Mouse (Mus musculus) left cerebral cortex, postnatal 14 days (tissue): Measurements from ENCODE around the gene Cgnl1. TPM values are rescaled to one million over a fixed set of nuclear protein-coding genes. Genes with fewer than 3 reads are reported as not detected.
A peak's percentile ranks its signal among the peaks of the same experiment; 100 is the strongest.

Experiments used
- DNase-seq, 2 experiments: peaks; one replicate each; pipeline ENCODE4 v3.0.0; 2021 to 2022; ENCODE audit warnings: low spot score in 2 of 2, mixed read lengths in 1 of 2
- intact Hi-C: fragments of 180-260 bp; cut with DNase I; formaldehyde crosslinking; loops from one replicate; pipeline ENCODE4 v1.15.1; 2025
- long read RNA-seq, 2 experiments: library from polyadenylated mRNA; stranded (forward); transcript quantifications; one replicate each; pipeline ENCODE4 v2.0.0; 2021
- total RNA-seq, 2 experiments: library from RNA; stranded (reverse); gene quantifications; 2 replicates each; pipeline ENCODE4 v1.2.3; 2021

The Cgnl1 gene
- 10 to 100 TPM; 12.1 to 12.8 TPM for total RNA-seq
- long read RNA-seq, experiment 1, partial matches to known transcripts = 0 of 5 reads
- long read RNA-seq, experiment 1, other reads (novel, unspliced or antisense) = 5 of 5 reads
- long read RNA-seq, experiment 2, partial matches to known transcripts = 3 of 4 reads
- long read RNA-seq, experiment 2, other reads (novel, unspliced or antisense) = 0 of 4 reads

DNA sequence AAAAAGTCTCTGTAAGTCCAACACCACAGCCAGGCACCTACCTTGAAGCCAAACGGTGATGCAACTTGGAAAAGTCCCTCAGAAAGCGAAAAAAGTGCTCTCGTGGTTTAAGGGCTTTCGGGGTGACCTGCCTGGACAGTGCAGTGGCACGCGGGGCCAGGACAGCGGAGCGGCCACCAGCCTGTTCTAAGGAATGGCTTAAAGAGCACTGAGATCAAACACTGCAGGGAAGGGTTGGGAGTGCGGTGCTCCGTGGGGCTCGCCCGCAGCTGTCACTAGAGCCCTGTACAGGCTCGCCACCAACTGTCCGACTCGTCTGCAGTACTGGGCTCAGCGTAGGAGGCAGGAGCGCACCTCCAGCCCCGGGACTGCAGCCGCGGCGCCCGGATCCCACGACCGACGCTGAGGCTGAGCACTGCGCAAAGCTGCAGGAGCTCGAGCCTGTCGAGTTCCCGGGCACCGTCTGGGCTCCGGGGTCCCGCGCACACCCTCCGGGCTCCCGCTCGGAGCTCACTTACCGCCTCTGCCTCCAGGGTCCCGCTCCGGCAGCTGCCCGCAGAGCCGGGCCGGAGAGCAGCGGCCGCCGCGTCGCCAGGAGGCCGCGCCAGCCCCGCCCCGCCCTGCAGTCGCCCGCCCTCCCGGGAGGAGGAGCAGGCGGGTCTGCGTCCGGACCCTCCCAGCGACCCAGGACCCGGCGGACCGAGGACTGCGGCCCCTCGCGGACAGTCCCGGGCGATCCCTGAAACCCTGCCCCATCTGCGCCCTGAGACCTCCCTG is at the start of gene Cgnl1:
Cgnl1 (minus strand) TSS at position 612 of the 777 bp plus-strand sequence.
- intact Hi-C loops = no loop called here
- DNase-seq = peak in 1 of 2 experiments; percentile 6

- intact Hi-C loops = no loop called here
Measured at GRCm38 (mm10) chr9:71818453-71818852, 47.1 kb upstream of the Cgnl1 start.

DNA sequence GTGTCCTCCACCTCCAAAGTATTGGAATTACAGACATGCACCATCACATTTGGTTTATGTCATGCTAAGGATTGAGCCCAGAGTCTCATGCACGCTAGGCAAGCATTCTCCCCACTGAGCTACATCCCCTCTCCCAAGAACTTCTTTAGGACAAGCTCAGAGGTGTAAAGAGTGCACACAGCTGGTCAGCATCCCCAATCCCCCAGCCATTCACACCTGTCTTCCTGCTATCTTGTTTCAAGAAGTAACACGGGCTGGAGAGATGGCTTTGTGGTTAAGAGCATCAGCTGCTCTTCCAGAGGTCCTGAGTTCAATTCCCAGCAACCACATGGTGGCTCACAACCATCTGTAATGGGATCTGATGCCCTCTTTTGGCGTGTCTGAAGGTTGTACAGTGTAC is 44.7 kb upstream of the Cgnl1 start:
- intact Hi-C loops = no loop called here
- DNase-seq = no peak

More at GRCm38 (mm10) chr9:71818453-71818852, 47.1 kb upstream of the Cgnl1 start:
- peak; percentile 34 to 48 for DNase-seq

GRCm38 (mm10) chr9:71813565-71813964 is 42.2 kb upstream of the Cgnl1 start:
- no peak for DNase-seq
- intact Hi-C loops = no loop called here

- intact Hi-C loops = no loop called here
- no peak for DNase-seq
Measured at GRCm38 (mm10) chr9:71812914-71813313, 41.5 kb upstream of the Cgnl1 start.

DNA sequence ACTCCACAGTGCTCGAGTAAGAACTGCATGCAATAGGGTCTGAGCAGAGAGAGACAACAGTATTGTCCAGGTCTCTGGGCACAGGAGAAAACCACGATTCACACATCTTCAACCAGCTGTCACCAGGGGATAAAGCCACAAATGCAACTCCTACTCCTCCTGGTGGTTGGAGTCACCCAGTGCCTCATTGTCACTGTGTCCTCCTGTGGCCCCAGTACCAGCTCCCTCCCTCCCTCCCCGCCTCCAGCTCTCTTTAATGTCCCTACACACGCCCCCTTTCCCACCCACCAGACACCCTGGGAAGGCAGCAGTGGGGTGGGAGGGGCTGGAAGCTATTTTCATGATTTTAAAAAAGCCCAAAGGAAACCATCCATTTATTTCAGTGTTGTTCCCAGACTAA is 41.0 kb upstream of the Cgnl1 start:
- no peak for DNase-seq
- intact Hi-C loops = no loop called here

- intact Hi-C loops = no loop called here
- DNase-seq = no peak
Measured at GRCm38 (mm10) chr9:71811404-71811803, 40.0 kb upstream of the Cgnl1 start.

GRCm38 (mm10) chr9:71810723-71811122 is 39.3 kb upstream of the Cgnl1 start:
- DNase-seq = no peak
- intact Hi-C loops = no loop called here

DNA sequence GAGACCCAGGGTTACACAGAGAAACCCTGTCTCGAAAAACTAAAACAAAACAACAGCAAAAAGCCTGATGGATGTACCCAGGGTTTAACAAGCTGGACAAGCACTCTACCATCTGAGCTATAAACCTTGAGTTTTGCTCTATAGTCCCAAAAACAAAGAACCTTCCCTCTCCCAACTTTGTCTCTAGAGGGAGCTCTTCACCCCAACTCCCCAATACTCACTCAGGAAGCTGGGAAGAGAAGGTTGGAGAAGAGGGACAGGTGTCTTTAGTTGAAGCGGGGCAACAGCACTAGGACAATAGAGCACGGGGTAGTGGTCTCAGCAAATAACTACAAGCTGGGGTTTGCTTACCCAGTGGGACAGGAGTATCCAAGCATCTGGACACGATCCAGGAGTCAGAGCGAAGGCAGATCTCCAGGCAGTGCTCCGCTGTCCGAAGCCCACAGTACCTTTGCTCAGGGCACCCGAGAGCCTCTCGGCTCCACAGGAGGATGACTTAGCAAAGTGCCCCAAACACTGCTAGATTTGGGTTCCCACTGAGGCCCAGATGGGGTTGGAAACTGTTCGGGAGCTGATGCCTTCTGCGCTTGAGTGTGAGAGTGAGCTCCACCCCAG is 37.3 kb upstream of the Cgnl1 start:
- no peak for DNase-seq
- intact Hi-C loops = no loop called here

GRCm38 (mm10) chr9:71807801-71808200 is 36.4 kb upstream of the Cgnl1 start:
- intact Hi-C loops = no loop called here
- DNase-seq = no peak

GRCm38 (mm10) chr9:71806422-71806805 is 35.0 kb upstream of the Cgnl1 start:
- intact Hi-C loops = loop anchor here (1.0 kb wide), 1 partner anchor 160 kb away; no protein-coding TSS in a partner anchor
- DNase-seq = peak; percentile 60 to 82

- intact Hi-C loops = loop anchor here (1.0 kb wide), 1 partner anchor 160 kb away; no protein-coding TSS in a partner anchor
- no peak for DNase-seq
Measured at GRCm38 (mm10) chr9:71805646-71806421, 34.4 kb upstream of the Cgnl1 start.

- no peak for DNase-seq
- intact Hi-C loops = no loop called here
Measured at GRCm38 (mm10) chr9:71804116-71804515, 32.7 kb upstream of the Cgnl1 start.

- no peak for DNase-seq
- intact Hi-C loops = no loop called here
Measured at GRCm38 (mm10) chr9:71803281-71803680, 31.9 kb upstream of the Cgnl1 start.

- intact Hi-C loops = no loop called here
- DNase-seq = no peak
Measured at GRCm38 (mm10) chr9:71799598-71799997, 28.2 kb upstream of the Cgnl1 start.

- intact Hi-C loops = no loop called here
- no peak for DNase-seq
Measured at GRCm38 (mm10) chr9:71798176-71798575, 26.8 kb upstream of the Cgnl1 start.

DNA sequence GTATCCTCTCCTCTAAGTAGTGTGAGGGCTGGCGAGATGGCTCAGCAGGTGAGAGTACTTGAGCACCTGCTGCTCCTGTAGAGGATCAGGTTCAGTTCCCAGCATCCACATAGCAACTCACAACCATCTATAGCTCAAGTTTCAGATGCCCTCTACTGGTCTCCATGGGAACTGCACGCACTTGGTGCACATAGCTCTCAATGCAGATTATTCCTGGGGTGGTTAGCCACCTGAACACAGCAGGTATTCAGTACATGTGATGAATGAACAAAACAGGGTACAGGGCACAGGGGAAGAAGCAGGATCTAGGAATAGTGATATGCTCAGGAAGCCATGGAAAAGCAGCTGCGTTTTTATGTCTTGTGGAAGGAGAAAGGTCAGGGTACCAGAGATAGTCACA is 6.0 kb upstream of the Cgnl1 start:
- intact Hi-C loops = no loop called here
- DNase-seq = no peak

GRCm38 (mm10) chr9:71776337-71776736 is 4.9 kb upstream of the Cgnl1 start:
- DNase-seq = no peak
- intact Hi-C loops = no loop called here

- DNase-seq = no peak
- intact Hi-C loops = no loop called here
Measured at GRCm38 (mm10) chr9:71773563-71773962, 2.2 kb upstream of the Cgnl1 start.

GRCm38 (mm10) chr9:71772338-71772737 is 936 bp upstream of the Cgnl1 start:
- intact Hi-C loops = no loop called here
- peak in 1 of 2 experiments; percentile 20 for DNase-seq
